Mouse (Mus musculus): ENCODE data around the gene Camkmt.

The Camkmt gene

GRCm38 (mm10) chr17:85090120-85091099 is at the start of gene Camkmt, which contains the start of gene Prepl:
Camkmt (plus strand) TSS chr17:85090552.
Prepl (minus strand) TSS chr17:85090241.
- in situ Hi-C loops (cut with MboI), result loop anchor here (10.0 kb wide), 1 partner anchor 136 kb away; the partner anchor contains the start of gene Ppm1b

GRCm38 (mm10) chr17:85040913-85041312 is 49.4 kb upstream of the Camkmt start:
- in situ Hi-C loops (cut with MboI), result no loop called here

- in situ Hi-C loops (cut with MboI), result no loop called here
These were observed 47.9 kb upstream of the Camkmt start for GRCm38 (mm10) chr17:85042419-85042818.

GRCm38 (mm10) chr17:85043404-85043816 is 46.9 kb upstream of the Camkmt start:
- in situ Hi-C loops (cut with MboI), result no loop called here

- in situ Hi-C loops (cut with MboI), result no loop called here
These were observed 45.9 kb upstream of the Camkmt start for GRCm38 (mm10) chr17:85044466-85044865.

GRCm38 (mm10) chr17:85045160-85045559 is 45.2 kb upstream of the Camkmt start:
- in situ Hi-C loops (cut with MboI), result no loop called here

- in situ Hi-C loops (cut with MboI), result no loop called here
These were observed 42.0 kb upstream of the Camkmt start for GRCm38 (mm10) chr17:85048379-85048778.

- in situ Hi-C loops (cut with MboI), result no loop called here
These were observed 32.1 kb upstream of the Camkmt start for GRCm38 (mm10) chr17:85058276-85058675.

GRCm38 (mm10) chr17:85059136-85059535 is 31.2 kb upstream of the Camkmt start:
- in situ Hi-C loops (cut with MboI), result no loop called here

- in situ Hi-C loops (cut with MboI), result no loop called here
These were observed 26.8 kb upstream of the Camkmt start for GRCm38 (mm10) chr17:85063560-85063959.

- in situ Hi-C loops (cut with MboI), result no loop called here
These were observed 23.0 kb upstream of the Camkmt start for GRCm38 (mm10) chr17:85067331-85067730.

GRCm38 (mm10) chr17:85070658-85071057 is 19.7 kb upstream of the Camkmt start:
- in situ Hi-C loops (cut with MboI), result no loop called here

GRCm38 (mm10) chr17:85071088-85071775 is 19.1 kb upstream of the Camkmt start:
- in situ Hi-C loops (cut with MboI), result no loop called here

- in situ Hi-C loops (cut with MboI), result no loop called here
These were observed 18.0 kb upstream of the Camkmt start for GRCm38 (mm10) chr17:85072383-85072782.

GRCm38 (mm10) chr17:85073214-85073613 is 17.1 kb upstream of the Camkmt start:
- in situ Hi-C loops (cut with MboI), result no loop called here

GRCm38 (mm10) chr17:85074083-85074482 is 16.3 kb upstream of the Camkmt start:
- in situ Hi-C loops (cut with MboI), result no loop called here

- in situ Hi-C loops (cut with MboI), result no loop called here
These were observed 11.1 kb upstream of the Camkmt start for GRCm38 (mm10) chr17:85079276-85079675.

GRCm38 (mm10) chr17:85080781-85081180 is 9.6 kb upstream of the Camkmt start:
- in situ Hi-C loops (cut with MboI), result no loop called here

- in situ Hi-C loops (cut with MboI), result no loop called here
These were observed 5.0 kb upstream of the Camkmt start for GRCm38 (mm10) chr17:85085335-85085734.

GRCm38 (mm10) chr17:85086501-85086900 is 3.9 kb upstream of the Camkmt start:
- in situ Hi-C loops (cut with MboI), result no loop called here

- in situ Hi-C loops (cut with MboI), result no loop called here
These were observed 2.8 kb upstream of the Camkmt start for GRCm38 (mm10) chr17:85087591-85087990.

GRCm38 (mm10) chr17:85088401-85088800 is 2.0 kb upstream of the Camkmt start:
- in situ Hi-C loops (cut with MboI), result no loop called here

GRCm38 (mm10) chr17:85089011-85089410 is 1.3 kb upstream of the Camkmt start:
- in situ Hi-C loops (cut with MboI), result no loop called here

Data from mature B cell (primary cell).